Mouse (Mus musculus): Measurements from ENCODE around the gene Muc1.

The Muc1 gene

GRCm38 (mm10) chr3:89268916-89269315, 40.1 kb downstream of the Muc1 start:
- in situ Hi-C loops (cut with MseI, MboI) = no loop called here

GRCm38 (mm10) chr3:89270051-89270755, 41.3 kb downstream of the Muc1 start, which contains the start of gene Slc50a1:
Slc50a1 (minus strand) TSS chr3:89270570.
- in situ Hi-C loops (cut with MseI, MboI) = no loop called here

GRCm38 (mm10) chr3:89270891-89271290, 42.0 kb downstream of the Muc1 start:
- in situ Hi-C loops (cut with MseI, MboI) = no loop called here

- in situ Hi-C loops (cut with MseI, MboI) = no loop called here
Measured at GRCm38 (mm10) chr3:89271760-89272159, 42.9 kb downstream of the Muc1 start.

- in situ Hi-C loops (cut with MseI, MboI) = no loop called here
Measured at GRCm38 (mm10) chr3:89276061-89276460, 47.2 kb downstream of the Muc1 start.

- in situ Hi-C loops (cut with MseI, MboI) = no loop called here
Measured at GRCm38 (mm10) chr3:89277281-89278021, 48.6 kb downstream of the Muc1 start.

GRCm38 (mm10) chr3:89278107-89278506, 49.2 kb downstream of the Muc1 start:
- in situ Hi-C loops (cut with MseI, MboI) = no loop called here

GRCm38 (mm10) chr3:89278643-89279042, 49.8 kb downstream of the Muc1 start:
- in situ Hi-C loops (cut with MseI, MboI) = no loop called here

- in situ Hi-C loops (cut with MseI, MboI) = no loop called here
Measured at GRCm38 (mm10) chr3:89279153-89279890, 50.5 kb downstream of the Muc1 start.

GRCm38 (mm10) chr3:89280050-89280605, 51.3 kb downstream of the Muc1 start:
- in situ Hi-C loops (cut with MseI, MboI) = no loop called here

- in situ Hi-C loops (cut with MseI, MboI) = no loop called here
Measured at GRCm38 (mm10) chr3:89280606-89281511, 52.0 kb downstream of the Muc1 start, which contains the start of gene Efna1. Efna1 (minus strand) TSS chr3:89281142.

- in situ Hi-C loops (cut with MseI, MboI) = no loop called here
Measured at GRCm38 (mm10) chr3:89281579-89282290, 52.9 kb downstream of the Muc1 start.

GRCm38 (mm10) chr3:89282291-89282643, 53.4 kb downstream of the Muc1 start:
- in situ Hi-C loops (cut with MseI, MboI) = no loop called here

Data from mouse trophoblast stem cell (cell line).